Mouse (Mus musculus): ENCODE results near the gene Elane.

Elane gene

GRCm38 (mm10) chr10:79916081-79916480, 30.0 kb downstream of the Elane start:
- no peak for DNase-seq (ENCODE audit: low spot score)

GRCm38 (mm10) chr10:79916808-79917531, 30.9 kb downstream of the Elane start, which contains the start of gene Kiss1r:
Gene Kiss1r, plus strand, starts transcription at chr10:79916971.
- peak; percentile 84 for DNase-seq (ENCODE audit: low spot score)

DNA sequence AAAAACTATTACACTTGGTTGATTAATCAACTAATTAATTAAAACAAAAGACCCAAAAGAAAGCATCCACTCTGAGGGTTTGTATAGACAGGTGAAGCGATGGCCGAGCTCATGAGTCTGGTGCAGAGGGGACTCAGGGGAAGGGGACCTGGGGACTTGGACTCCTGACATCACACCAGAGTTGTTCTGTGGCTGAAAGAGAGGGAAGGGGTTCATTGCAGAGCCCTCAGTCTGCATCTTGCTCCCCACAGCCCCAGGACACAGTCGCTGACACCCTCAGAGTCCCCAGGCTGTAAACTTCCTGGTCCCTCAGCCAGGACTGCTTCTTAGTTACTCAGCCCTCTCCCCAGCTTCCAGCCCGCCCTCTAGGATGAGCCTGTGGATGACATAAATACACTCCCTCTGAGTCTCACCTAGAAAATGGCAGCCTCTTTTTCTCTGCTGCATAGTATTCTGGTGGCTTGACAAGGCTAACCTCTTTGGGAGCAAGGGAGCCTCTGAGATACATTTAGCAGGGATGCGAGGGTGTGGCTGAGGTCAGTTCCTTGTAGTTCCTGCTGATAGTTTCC, 31.6 kb downstream of the Elane start:
- no peak for DNase-seq (ENCODE audit: low spot score)

DNA sequence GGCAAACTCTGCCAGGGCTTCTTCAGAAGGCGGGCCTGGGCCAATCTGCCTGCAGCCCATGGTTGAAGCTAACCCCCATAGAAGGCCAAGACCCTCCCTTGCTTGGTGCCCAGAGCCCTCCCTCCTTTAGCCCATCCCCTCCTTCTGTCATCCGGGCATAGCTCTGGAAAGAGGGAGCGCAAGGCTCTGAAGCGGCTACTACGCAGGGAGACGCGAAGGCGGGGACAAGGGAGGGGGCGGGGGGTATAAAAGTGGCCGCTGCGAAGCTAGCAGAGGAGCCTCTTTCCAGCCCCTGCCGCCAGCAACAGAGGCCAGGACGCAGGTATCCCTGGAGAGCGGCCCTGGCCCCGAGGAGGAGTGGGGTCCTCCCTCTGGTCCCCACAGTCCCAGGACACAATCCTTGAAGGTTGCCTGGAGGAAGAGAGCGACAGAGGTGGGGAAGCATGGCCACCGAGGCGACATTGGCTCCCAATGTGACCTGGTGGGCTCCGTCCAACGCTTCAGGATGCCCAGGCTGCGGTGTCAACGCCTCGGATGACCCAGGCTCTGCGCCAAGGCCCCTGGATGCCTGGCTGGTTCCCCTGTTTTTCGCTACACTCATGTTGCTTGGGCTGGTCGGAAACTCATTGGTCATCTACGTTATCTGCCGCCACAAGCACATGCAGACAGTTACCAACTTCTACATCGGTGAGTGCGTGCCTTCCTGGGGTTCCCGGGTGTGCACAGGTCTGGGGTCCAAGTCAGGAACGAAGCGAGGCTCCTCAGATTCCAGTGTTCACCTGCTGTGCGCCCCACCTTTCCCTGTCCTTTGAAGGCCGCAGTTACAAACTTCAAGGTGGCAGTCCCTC, 32.4 kb downstream of the Elane start:
- no peak for DNase-seq (ENCODE audit: low spot score)

- DNase-seq (ENCODE audit: low spot score), result no peak
Observed at GRCm38 (mm10) chr10:79919251-79919849, 33.3 kb downstream of the Elane start.

DNA sequence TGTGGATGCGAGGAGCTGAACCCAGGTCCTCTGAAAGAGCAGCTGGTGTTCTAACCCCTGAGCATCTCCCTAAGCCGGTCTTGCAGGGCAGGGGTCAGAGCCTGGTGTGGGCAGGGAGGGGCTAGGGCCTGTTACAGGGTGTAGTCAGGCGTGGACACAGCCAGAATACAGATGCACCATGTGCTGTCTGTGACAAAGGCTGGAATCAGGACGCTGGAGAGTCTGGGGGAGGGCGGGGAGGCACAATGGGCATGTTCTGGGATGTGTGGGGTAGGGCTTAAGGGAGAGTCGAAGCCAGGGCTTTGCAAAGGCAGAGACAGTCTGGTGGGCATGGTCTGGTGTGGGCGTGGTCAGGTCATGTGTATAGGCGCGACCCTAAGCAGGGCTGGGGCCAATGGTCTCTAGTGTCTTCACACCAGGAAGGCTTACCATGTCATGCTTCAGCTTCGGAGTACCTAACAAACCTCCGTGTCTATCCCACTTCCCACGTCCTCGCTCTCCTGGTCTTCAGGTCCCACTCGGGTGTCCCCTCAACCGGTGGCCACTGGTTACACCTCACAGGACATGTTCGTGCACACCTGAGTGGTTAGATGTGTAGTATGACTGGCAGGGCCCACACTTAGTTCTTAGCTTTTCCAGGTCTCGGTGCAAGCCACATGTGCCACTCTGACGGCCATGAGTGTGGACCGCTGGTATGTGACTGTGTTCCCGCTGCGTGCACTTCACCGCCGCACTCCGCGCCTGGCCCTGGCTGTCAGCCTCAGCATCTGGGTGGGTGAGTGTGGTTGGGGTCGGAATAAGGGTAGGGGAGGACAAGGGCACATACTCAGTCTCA, 34.2 kb downstream of the Elane start:
- DNase-seq (ENCODE audit: low spot score), result no peak

DNA sequence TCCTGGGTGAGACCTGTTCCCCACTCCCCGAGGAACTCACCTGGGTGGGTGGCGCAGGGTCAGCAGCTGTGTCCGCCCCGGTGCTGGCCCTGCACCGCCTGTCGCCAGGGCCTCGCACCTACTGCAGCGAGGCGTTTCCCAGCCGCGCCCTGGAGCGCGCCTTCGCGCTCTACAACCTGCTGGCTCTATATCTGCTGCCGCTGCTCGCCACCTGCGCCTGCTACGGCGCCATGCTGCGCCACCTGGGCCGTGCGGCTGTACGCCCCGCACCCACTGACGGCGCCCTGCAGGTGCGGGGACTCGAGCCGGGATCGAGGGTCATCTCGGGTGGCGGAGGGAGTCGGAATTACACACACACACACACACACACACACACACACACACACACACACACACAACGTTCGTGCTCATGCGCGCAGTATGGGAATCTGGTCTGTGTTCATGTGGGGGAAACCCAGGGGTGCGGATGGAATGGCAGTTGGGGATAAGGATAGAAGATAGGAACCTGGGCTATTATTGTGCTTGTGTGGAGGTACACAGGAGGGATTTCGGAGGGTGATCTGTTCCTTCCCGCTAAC, 35.0 kb downstream of the Elane start, which contains the start of gene R3hdm4:
R3hdm4 (minus strand) TSS at position 251 of the 578 bp plus-strand sequence.
- DNase-seq (ENCODE audit: low spot score), result no peak

GRCm38 (mm10) chr10:79921572-79921971, 35.5 kb downstream of the Elane start:
- no peak for DNase-seq (ENCODE audit: low spot score)

- DNase-seq (ENCODE audit: low spot score), result peak; percentile 96
Observed at GRCm38 (mm10) chr10:79924998-79925784, 39.1 kb downstream of the Elane start.

DNA sequence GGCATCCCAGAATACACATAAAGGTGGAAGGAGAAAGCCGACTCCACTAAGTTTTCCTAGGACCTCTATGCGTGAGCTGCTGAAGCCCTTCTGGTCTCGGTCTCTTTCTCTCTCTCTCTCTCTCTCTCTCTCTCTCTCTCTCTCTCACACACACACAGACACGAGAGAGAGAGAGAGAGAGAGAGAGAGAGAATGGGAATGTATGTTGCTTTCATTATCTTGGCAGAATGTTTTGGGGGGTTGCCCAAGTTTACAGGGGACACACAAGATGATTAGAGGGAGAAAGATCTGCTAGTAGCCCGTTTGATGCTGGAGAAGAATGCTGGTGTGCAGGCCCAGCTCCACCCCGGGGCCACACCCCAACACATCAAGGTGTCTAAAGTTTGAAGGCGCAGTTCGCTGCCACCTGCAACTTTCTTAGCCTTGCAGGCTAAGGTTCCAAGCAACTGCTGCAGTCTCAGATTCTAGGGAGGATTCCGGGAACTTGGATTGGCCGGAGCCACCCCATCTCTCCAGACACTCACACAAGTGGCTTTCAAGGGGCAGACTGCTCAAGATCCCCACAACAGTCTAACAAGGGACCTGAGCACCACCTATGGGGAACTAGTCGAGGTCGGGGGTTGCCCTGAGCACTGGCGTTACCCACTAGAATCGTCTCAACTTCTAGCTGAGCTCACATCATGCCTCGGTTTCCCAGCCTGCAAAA, 39.9 kb downstream of the Elane start:
- no peak for DNase-seq (ENCODE audit: low spot score)

GRCm38 (mm10) chr10:79926491-79927323, 40.7 kb downstream of the Elane start, which contains the start of gene Arid3a:
Gene Arid3a, plus strand, starts transcription at chr10:79927043.
- DNase-seq (ENCODE audit: low spot score), result peak; percentile 83

GRCm38 (mm10) chr10:79927324-79928029, 41.4 kb downstream of the Elane start:
- no peak for DNase-seq (ENCODE audit: low spot score)

GRCm38 (mm10) chr10:79928030-79928694, 42.1 kb downstream of the Elane start:
- DNase-seq (ENCODE audit: low spot score), result no peak

DNA sequence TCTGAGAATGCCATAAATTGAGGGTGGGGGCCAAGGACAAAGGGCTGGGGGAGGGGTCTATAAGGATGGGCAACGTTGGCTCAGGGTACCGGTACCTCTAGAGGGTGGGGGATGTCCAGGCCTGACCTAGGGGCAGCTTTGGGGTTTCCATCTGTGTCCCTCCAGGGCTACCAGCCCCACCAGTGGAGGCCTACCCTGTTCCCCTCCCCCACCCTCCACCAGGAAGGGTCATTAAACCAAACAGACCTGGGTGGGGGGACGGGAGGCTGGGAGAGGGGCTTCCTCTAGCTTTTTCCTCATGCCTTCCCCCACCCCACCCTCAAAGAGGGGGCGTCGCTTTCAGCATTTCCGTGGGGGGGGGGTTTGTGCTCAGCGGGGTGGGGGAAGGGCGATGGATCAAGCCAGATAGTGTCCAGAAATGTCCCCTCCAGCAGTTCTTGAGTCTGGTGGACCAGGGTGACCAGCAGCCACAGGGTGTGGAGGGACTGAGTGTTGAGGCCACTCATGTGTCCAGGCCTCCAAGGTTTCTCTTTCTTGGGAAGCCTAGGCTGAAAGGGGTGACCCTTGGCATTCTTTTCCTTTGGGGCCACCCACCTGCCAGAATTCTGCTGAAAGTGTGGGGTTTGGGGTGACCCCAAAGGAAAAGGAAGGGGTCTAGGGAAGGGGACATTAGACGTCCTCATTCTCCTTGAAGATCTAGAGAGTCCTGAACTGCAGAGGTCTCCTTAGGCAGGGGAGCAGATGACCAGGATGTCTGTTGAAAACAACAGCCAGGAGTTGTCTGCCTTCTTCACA, 43.1 kb downstream of the Elane start:
- no peak for DNase-seq (ENCODE audit: low spot score)

GRCm38 (mm10) chr10:79929967-79930825, 44.1 kb downstream of the Elane start:
- DNase-seq (ENCODE audit: low spot score), result no peak

GRCm38 (mm10) chr10:79930826-79931186, 44.8 kb downstream of the Elane start:
- DNase-seq (ENCODE audit: low spot score), result no peak
